Mouse (Mus musculus) testis, adult 2 months (tissue): ENCODE measurements around the gene Siglecg. TPM values are rescaled to one million over a fixed set of nuclear protein-coding genes. Genes with fewer than 3 reads are reported as not detected.
"Not testable (repeated sequence)": the region's sequence is repeated elsewhere in the genome, so short reads cannot be mapped to it uniquely, and the experiment has no call there.

Experiments used
- H3K27ac ChIP-seq: fragments of 200-500 bp; 2 replicates; pipeline ENCODE4 v1.5.1; 2012; ENCODE audit warnings: low read depth, low read length; ENCODE audit not compliant: control insufficient read depth, insufficient read depth
- H3K27me3 ChIP-seq: fragments of 200-500 bp; 2 replicates; pipeline ENCODE4 v1.6.1; 2012; ENCODE audit warnings: mild to moderate bottlenecking, low read length, moderate library complexity; ENCODE audit not compliant: control insufficient read depth, insufficient read depth
- H3K36me3 ChIP-seq: fragments of 200-500 bp; 2 replicates; pipeline ENCODE4 v1.6.1; 2012; ENCODE audit warnings: mild to moderate bottlenecking, low read length; ENCODE audit not compliant: control insufficient read depth, insufficient read depth
- H3K4me1 ChIP-seq: fragments of 200-500 bp; 2 replicates; pipeline ENCODE4 v1.6.1; 2012; ENCODE audit warnings: low read length; ENCODE audit not compliant: control insufficient read depth, insufficient read depth
- H3K4me3 ChIP-seq: fragments of 200-500 bp; 2 replicates; pipeline ENCODE4 v1.5.1; 2012; ENCODE audit warnings: low read depth, mild to moderate bottlenecking, low read length, moderate library complexity, mixed read lengths; ENCODE audit not compliant: control insufficient read depth
- CTCF ChIP-seq: fragments of 200-500 bp; IDR thresholded peaks from 2 replicates; pipeline ENCODE4 v1.5.1; 2012; ENCODE audit warnings: low read depth, mild to moderate bottlenecking, inconsistent platforms, low read length, moderate library complexity; ENCODE audit not compliant: control insufficient read depth, insufficient read depth, insufficient replicate concordance
- POLR2A ChIP-seq: fragments of 200-500 bp; IDR thresholded peaks from 2 replicates; pipeline ENCODE4 v1.6.1; 2012; ENCODE audit warnings: low read depth, mild to moderate bottlenecking, inconsistent platforms, low read length, moderate library complexity; ENCODE audit not compliant: control insufficient read depth
- polyA plus RNA-seq: library from polyadenylated mRNA; depleted of rRNA; stranded (reverse); fragments of >200 nt; gene quantifications from 2 replicates; pipeline ENCODE4 v1.2.3, GENCODE M21; 2012

Gene Siglecg
- polyA plus RNA-seq, 1 experiment = 0.06 TPM

- Histone ChIP-seq H3K27ac (no peak overlapping the region), H3K4me1 (no peaks in the 10 kb centered on the region)
Measured at GRCm38 (mm10) chr7:43407573-43407972, 431 bp upstream of the Siglecg start.

DNA sequence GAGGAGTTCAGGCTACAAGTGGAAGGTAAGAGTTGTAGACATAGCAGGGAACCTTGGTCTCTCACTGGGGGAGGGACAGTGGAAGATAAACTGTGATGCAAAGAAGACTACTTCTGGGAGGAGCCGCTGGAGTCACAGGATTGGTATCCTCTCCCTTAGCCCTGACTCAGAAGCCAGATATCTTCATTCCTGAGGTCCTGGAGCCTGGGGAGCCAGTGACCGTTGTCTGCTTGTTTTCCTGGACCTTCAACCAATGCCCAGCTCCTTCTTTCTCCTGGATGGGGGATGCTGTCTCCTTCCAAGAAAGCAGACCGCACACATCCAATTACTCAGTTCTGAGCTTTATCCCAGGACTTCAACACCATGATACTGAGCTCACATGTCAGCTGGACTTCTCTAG lies 1.1 kb downstream of the Siglecg start:
- Histone ChIP-seq H3K4me1 (no peaks in the 10 kb centered on the region; the same call in 1 of the 2 replicates), H3K36me3 (no peaks in the 10 kb centered on the region), H3K27me3 (no peaks in the 10 kb centered on the region), H3K27ac (no peak overlapping the region), H3K4me3 (no peak overlapping the region)
- TF ChIP-seq CTCF (no peak), POLR2A (no peak)

More at GRCm38 (mm10) chr7:43407573-43407972, 431 bp upstream of the Siglecg start:
- no peaks in the 10 kb centered on the region for H3K27me3 ChIP-seq
- no peak overlapping the region for H3K4me3 ChIP-seq
- no peak for TF ChIP-seq POLR2A
- no peak for TF ChIP-seq CTCF
- H3K36me3 ChIP-seq = no peaks in the 10 kb centered on the region

DNA sequence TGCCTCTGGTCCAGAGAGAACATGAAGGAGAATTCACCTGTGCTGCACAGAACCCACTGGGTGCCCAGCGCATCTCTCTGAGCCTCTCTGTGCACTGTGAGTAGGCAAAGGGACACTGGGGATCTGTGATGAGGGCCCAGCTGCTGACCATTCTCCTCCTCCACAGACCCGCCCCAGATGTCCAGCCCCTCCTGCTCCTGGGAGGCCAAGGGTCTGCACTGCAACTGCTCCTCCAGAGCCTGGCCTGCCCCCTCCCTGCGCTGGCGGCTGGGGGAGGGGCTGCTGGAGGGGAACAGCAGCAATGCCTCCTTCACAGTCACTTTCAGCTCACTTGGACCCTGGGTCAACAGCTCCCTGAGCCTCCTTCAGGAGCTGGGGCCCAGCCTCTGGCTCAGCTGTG lies 3.7 kb downstream of the Siglecg start:
- H3K36me3 ChIP-seq, H3K27me3 ChIP-seq, H3K27ac ChIP-seq, H3K4me1 ChIP-seq, H3K4me3 ChIP-seq: not testable (repeated sequence)

- TF ChIP-seq POLR2A (no peak), CTCF (peak; percentile 36; the same call in 1 of the 2 replicates)
- Histone ChIP-seq H3K4me1 (no peaks in the 10 kb centered on the region; the same call in 1 of the 2 replicates), H3K27me3 (no peaks in the 10 kb centered on the region), H3K36me3 (no peaks in the 10 kb centered on the region), H3K4me3 (no peak overlapping the region), H3K27ac (no peak overlapping the region)
Measured at GRCm38 (mm10) chr7:43417298-43417697, 9.3 kb downstream of the Siglecg start.

DNA sequence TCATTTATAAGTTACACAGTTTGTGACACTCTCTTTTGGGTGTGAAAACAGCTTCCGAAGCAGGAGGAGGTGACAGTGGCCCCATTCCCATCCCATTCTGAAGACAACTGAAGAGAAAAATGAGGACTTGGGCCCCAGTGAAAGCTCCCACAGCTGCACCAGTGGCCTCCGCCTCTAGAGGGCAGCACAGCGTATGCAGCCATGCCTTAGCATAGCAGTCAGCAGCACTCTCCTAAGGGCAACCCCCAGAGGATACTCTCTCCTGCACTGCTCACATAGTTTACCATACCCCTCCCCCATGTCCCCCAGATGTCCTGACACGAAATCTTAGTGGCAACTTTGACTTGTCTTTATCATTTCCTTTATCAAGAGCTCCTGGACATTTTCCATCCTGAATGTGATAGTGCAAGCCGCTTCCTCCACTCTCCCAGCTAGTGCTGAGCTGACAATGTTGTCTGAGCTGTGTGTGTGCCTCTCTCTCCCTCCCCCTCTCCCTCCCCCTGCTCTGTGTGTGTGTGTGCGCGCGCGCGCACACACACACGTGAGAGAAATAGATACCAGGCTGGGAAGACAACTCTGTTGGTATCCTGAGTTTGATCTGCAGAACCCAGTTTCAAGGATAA lies 15.1 kb downstream of the Siglecg start:
- Histone ChIP-seq H3K4me3 (no peak overlapping the region), H3K4me1 (no peaks in the 10 kb centered on the region; the same call in 1 of the 2 replicates)
- TF ChIP-seq CTCF (peak; percentile 96), POLR2A (no peak)

DNA sequence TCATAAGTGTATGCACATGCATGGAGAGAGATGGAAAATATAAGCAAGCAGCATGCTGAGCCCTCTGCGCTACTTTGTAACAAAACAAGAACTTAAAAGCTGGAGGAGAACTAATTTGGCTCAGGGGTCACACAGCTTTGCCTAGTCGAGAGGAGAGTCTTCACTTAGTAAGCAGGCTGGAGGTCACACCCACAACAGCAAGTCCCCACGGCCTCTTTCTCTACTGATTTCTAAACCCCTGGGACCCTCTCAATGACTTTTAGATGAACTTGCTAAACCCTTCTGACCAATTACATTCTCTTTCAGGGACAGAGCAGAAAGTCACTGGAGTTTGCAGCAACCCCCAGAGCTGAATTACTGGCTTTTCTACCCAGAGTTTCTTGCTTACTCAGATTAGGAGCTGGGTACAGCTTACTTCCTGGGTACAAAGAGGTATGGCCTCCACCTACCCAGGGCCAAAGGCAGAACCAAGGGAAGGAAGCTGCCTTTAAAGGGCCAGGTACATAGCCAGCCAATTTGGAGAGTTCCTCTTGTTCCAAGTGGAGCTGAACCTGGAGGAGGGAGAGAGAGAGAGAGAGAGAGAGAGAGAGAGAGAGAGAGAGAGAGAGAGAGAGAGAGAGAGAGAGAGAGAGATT lies 16.1 kb downstream of the Siglecg start:
- H3K4me3 ChIP-seq = no peak overlapping the region
- no peaks in the 10 kb centered on the region for H3K27me3 ChIP-seq
- no peak for TF ChIP-seq CTCF
- TF ChIP-seq POLR2A = no peak
- no peaks in the 10 kb centered on the region; the same call in 1 of the 2 replicates for H3K4me1 ChIP-seq
- H3K36me3 ChIP-seq = no peaks in the 10 kb centered on the region
- no peak overlapping the region for H3K27ac ChIP-seq

More for the DNA sequence above, 15.1 kb downstream of the Siglecg start:
- H3K27ac ChIP-seq = no peak overlapping the region
- H3K36me3 ChIP-seq = no peaks in the 10 kb centered on the region
- no peaks in the 10 kb centered on the region for H3K27me3 ChIP-seq

DNA sequence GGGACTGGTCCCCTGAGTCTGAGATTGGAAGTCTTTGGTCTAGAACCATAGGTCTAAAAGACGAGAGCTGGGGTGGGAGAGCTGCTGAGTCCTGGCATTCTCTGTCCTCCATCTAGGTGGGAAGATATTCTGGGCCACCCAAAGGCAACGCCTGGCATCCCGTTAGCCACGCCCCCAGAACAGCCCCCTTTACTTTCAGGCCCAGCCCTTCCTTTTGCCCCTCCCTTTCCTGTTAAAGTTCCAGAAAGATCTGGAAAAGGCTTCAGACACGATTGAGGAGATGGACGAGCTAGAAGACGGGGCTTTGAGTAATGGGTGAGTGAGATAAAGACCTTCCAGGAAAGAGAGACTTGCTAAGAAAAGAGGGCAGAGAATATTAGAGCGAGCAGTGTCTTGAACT lies 19.4 kb downstream of the Siglecg start, which contains the start of gene Lim2:
Lim2 (plus strand) TSS at position 265 of the 400 bp plus-strand sequence.
- Histone ChIP-seq H3K4me3 (no peak within 1 kb of the TSS), H3K4me1 (no peaks in the 10 kb centered on the region; the same call in 1 of the 2 replicates), H3K36me3 (no peaks in the 10 kb centered on the region), H3K27me3 (no peaks in the 10 kb centered on the region), H3K27ac (no peak within 1 kb of the TSS)
- TF ChIP-seq POLR2A (no peak), CTCF (no peak)
